Mouse (Mus musculus) limb, embryonic 10.5 days (tissue): ENCODE results near the gene Galns. TPM values are rescaled to one million over a fixed set of nuclear protein-coding genes. Genes with fewer than 3 reads are reported as not detected.

Experiments used
- DNase-seq: peaks from one replicate; pipeline ENCODE4 v3.0.0-alpha.2; 2017; ENCODE audit warnings: low spot score
- H3K27ac ChIP-seq: fragments of 300-500 bp; sonication (generic); 2 replicates; pipeline ENCODE4 v1.5.1; 2016; ENCODE audit warnings: mild to moderate bottlenecking
- H3K27me3 ChIP-seq: fragments of 300-500 bp; sonication (generic); 2 replicates; pipeline ENCODE4 v1.6.1; 2016; ENCODE audit warnings: low read depth, mild to moderate bottlenecking; ENCODE audit not compliant: poor library complexity, severe bottlenecking
- H3K36me3 ChIP-seq: fragments of 300-500 bp; sonication (generic); 2 replicates; pipeline ENCODE4 v1.6.1; 2016; ENCODE audit warnings: mild to moderate bottlenecking, moderate library complexity
- H3K4me1 ChIP-seq: fragments of 300-500 bp; sonication (generic); 2 replicates; pipeline ENCODE4 v1.6.1; 2016
- H3K4me3 ChIP-seq: fragments of 300-500 bp; sonication (generic); 2 replicates; pipeline ENCODE4 v1.5.1; 2016; ENCODE audit warnings: mild to moderate bottlenecking, moderate library complexity
- H3K9me3 ChIP-seq: fragments of 300-500 bp; sonication (generic); replicated peaks from 2 replicates; pipeline ENCODE4 v1.6.1; 2016; ENCODE audit warnings: mild to moderate bottlenecking
- WGBS: fragments of 180-500 bp; shearing (Covaris S2); methylation state at CpG from one replicate; pipeline ENCODE4 v1.1.7; 2016; 5-methylcytosine and 5-hydroxymethylcytosine counted together
- polyA plus RNA-seq: library from polyadenylated mRNA; unstranded; fragments of >200 nt; fragmentation: Nextera tagmentation; extraction: Ambion mirVana; gene quantifications from 2 replicates; pipeline ENCODE4 v1.2.1, GENCODE M21; 2016

Galns gene
- polyA plus RNA-seq, 1 experiment from 2014 or later, result 5.7 TPM

DNA sequence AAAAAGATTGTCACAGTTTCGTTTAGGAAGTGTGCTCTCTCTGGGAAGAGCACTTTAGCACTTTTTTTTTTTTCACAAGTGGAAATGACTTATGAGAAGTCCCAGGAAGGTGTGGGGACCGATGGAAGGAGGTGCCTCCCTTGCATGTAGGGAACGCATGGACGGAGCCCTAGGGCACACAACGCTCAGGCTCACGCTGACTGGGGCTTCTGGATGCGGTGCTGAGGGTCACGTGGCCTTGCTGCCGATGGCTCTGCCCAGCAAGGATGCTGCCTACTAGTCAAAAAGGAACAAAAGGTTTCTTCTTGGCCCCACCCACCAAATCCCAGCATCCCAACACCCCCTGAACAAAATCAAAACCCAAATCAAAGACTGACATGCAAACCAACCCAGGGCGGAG, 18.1 kb upstream of the Galns start:
- 49% methylated on average over 10 of the region's 10 CpGs for WGBS

DNA sequence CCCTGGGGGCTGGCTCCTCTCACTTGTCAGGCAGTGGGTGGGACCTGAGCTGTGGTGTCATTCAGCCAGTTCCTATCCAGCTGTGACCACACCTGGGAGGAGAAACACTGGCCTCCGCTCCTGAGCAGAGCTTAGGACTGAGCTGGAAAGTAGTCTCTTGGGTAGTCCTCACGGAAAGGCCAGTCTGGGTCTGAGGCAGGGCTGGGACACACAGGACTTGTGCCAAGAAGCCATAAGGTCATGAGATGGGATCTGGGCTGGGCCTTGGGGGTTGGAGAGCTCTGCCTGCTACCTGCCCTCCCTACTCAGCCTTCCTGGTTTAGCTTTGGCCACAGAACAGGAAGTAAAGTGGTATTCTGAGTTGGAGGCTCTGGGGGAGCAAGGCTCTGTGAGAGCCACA, 15.6 kb upstream of the Galns start:
- whole genome bisulfite sequencing, result 74% methylated on average over 2 of the region's 2 CpGs
- no peak overlapping the region for H3K4me3 ChIP-seq
- 0 out of 2 replicates have a peak, but pooled peaks cover 3% of the 10 kb centered on the region for H3K36me3 ChIP-seq

More for the DNA sequence above, 18.1 kb upstream of the Galns start:
- H3K4me1 ChIP-seq, result peaks cover 15% of the 10 kb centered on the region
- H3K9me3 ChIP-seq, result no peaks in the 10 kb centered on the region
- DNase-seq, result no peak
- H3K27ac ChIP-seq, result no peak overlapping the region
- H3K4me3 ChIP-seq, result no peak overlapping the region
- 0 out of 2 replicates have a peak, but pooled peaks cover 11% of the 10 kb centered on the region for H3K27me3 ChIP-seq
- H3K36me3 ChIP-seq, result peaks cover 19% of the 10 kb centered on the region

DNA sequence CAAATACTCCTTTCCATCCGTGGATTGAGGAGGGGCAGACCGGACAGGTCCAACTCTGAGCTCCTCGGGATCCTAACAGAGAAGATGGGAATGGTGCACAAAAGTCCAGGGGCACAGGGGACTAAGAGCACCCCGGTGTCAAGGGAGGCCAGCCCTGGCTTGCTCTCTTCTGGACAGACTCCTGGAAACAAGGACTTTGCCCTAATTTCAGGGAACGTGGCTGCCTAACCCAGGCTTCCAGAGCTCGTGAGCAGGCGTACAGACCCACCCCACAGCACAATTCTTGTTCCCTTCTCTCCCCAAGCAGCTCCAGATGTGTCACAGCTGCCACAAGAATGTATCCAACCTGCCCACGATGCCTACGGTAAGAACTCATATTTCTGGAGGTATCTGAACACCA, 14.5 kb upstream of the Galns start:
- WGBS, result 87% methylated on average over 9 of the region's 9 CpGs
- H3K27ac ChIP-seq, result 0 out of 2 replicates have a peak overlapping the region, but pooled peaks have one; percentile 19

More for the DNA sequence above, 15.6 kb upstream of the Galns start:
- no peak for DNase-seq
- Histone ChIP-seq H3K27me3 (0 out of 2 replicates have a peak, but pooled peaks cover 11% of the 10 kb centered on the region), H3K9me3 (no peaks in the 10 kb centered on the region), H3K27ac (no peak overlapping the region; the same call in 1 of the 2 replicates), H3K4me1 (peaks cover 36% of the 10 kb centered on the region)

DNA sequence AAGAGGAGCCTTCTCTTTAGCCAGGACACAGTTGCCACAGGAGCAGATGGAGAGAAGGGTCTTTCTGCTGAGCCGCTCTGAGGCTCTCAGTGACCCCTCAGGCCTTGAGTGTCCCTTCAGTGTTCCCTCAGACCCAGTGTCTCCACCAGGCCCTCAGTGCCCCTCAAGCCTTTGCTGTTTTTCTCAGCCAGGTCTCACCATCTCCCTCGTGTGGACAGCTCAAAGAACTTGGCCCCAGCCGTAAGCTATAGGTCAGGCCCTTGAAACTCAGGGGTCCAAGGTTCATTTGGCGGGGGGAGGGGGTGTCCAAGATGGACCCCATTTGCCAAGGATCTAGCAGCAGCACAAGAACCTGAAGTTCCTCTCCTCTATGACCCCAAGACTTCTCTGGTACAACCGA, 13.4 kb upstream of the Galns start:
- H3K9me3 ChIP-seq, result no peaks in the 10 kb centered on the region
- H3K4me1 ChIP-seq, result peaks cover 50% of the 10 kb centered on the region
- H3K27ac ChIP-seq, result peak overlapping the region; percentile 57
- WGBS, result 71% methylated on average over 5 of the region's 5 CpGs
- no peak overlapping the region for H3K4me3 ChIP-seq
- H3K36me3 ChIP-seq, result no peaks in the 10 kb centered on the region
- DNase-seq, result no peak
- 0 out of 2 replicates have a peak, but pooled peaks cover 4% of the 10 kb centered on the region for H3K27me3 ChIP-seq

More for the DNA sequence above, 14.5 kb upstream of the Galns start:
- Histone ChIP-seq H3K9me3 (no peaks in the 10 kb centered on the region), H3K4me1 (peaks cover 46% of the 10 kb centered on the region), H3K36me3 (0 out of 2 replicates have a peak, but pooled peaks cover 3% of the 10 kb centered on the region), H3K4me3 (no peak overlapping the region), H3K27me3 (0 out of 2 replicates have a peak, but pooled peaks cover 11% of the 10 kb centered on the region)
- no peak for DNase-seq

DNA sequence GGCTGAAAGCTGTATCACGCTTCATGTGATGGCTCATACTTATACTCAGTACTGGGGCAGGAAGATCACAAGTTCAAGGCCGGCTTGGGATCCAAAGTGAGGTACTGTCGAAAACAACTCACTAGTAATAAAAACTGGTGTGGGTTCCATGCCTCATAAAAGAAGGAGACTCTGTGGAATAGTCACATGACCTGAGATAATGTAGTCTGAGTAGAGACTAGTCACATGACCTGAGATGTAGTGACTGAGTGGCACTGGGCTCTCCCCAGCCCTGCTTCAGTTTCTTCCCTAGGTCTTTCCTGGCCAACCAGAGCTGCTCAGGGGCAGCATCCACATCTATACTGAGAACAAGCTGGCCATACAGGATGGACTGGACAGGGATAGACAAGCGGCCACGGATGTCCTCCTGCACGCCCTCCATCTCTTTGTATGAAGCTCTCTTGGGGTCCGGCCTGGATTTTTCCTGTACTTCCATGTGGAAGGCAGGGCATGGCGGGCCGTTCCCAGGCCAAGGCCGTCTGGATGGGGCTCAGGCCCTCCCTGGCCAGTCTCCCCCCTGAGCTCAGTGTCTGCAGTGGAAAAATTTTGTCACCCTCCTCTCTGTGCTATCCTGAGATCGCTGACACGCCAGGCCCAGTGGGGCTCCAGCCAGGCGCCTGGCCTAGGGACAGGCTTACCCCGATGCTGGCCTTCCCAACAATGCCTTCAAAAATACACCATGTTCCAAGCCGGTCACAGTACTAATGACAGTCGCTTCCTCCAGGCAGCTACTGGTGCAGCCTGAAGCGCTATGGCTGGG, 12.8 kb upstream of the Galns start:
- 91% methylated on average over 17 of the region's 17 CpGs for whole genome bisulfite sequencing
- H3K27me3 ChIP-seq, result 0 out of 2 replicates have a peak, but pooled peaks cover 4% of the 10 kb centered on the region
- no peak overlapping the region for H3K4me3 ChIP-seq
- no peak for DNase-seq
- H3K9me3 ChIP-seq, result no peaks in the 10 kb centered on the region
- peak overlapping the region; percentile 57 for H3K27ac ChIP-seq
- no peaks in the 10 kb centered on the region for H3K36me3 ChIP-seq
- peaks cover 56% of the 10 kb centered on the region for H3K4me1 ChIP-seq

DNA sequence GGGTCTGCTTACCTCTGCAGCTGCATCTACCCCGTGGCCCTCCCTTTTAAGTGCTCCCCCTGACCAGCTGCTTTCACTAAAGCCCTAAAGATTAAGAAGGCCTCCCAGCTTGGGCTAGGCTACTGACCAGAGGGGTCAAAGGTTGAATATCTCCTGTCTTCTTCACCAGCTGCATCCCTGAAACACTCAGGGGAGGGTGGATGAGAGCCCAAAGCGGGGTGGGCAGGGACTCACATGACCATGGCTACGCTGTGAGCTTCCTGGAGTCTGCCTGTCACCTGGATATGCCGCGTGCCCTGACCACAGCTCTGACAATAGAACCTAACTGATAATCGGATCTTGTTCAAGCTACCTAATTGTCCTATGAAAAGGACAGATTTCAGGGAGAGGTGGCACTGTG, 11.5 kb upstream of the Galns start, which contains the start of gene Pabpn1l:
Gene Pabpn1l, minus strand, starts transcription at position 13 of the 400 bp plus-strand sequence.
- WGBS, result 58% methylated on average over 6 of the region's 6 CpGs
- H3K4me3 ChIP-seq, result no peak within 1 kb of the TSS
- peak within 1 kb of the TSS; percentile 21; the same call in 1 of the 2 replicates for H3K27ac ChIP-seq

DNA sequence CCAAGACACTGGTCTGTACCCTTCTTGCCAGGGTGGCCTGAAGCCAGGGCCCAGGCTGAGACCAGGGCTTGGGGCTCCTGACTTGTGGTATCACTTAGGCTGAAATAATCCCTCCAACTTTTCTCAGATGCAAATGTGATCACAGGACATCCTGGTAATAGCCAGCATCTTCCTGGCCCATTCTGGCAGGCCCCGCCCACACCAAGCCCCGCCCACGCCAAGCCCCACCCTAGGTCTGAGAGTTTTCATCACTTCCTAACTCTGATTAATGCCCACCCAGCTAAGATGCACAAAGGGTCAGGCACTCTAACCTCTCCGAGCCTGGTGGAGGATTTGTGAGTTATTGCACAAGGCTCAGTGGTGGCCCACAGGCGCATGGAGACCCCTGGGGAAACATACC, 9.2 kb upstream of the Galns start:
- 24% methylated on average over 5 of the region's 5 CpGs for WGBS
- peak overlapping the region; percentile 78 for H3K27ac ChIP-seq
- no peaks in the 10 kb centered on the region for H3K27me3 ChIP-seq
- no peaks in the 10 kb centered on the region for H3K9me3 ChIP-seq
- no peak for DNase-seq
- H3K36me3 ChIP-seq, result 0 out of 2 replicates have a peak, but pooled peaks cover 2% of the 10 kb centered on the region
- no peak overlapping the region for H3K4me3 ChIP-seq
- peaks cover 78% of the 10 kb centered on the region for H3K4me1 ChIP-seq

More for the DNA sequence above, 11.5 kb upstream of the Galns start, which contains the start of gene Pabpn1l:
- Histone ChIP-seq H3K27me3 (no peaks in the 10 kb centered on the region), H3K9me3 (no peaks in the 10 kb centered on the region), H3K36me3 (no peaks in the 10 kb centered on the region), H3K4me1 (peaks cover 67% of the 10 kb centered on the region)
- no peak for DNase-seq

DNA sequence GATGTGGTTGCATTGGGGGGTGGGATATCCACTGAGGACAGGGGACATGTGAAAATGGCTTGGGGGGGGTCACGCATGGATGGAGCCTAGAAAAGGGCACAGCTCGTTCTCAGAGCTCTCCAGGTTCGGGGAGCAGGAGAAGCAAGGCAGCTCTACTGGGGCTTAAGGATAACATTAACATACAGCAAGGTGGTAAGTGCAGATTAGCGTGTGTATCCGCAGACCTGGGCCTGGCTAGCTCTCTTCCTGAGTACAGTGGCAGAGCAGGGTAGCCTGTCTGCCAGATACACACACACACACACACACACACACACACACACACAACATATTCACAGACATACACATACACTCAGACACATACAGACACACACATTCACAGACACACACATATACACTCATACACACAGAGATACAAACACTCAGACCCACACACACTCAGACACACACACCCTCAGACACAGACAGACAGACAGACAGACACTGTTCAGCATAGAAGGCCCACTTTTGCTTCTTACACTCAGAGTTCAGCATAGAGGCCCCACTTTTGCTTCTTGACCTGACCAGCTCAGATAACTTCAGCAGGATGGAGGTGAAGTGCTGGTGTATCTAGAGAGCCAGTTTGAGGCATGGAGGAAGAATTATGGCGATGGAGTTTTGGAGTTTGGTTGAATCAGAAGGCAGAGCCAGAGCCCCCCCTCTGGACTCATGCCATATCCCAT, 7.6 kb upstream of the Galns start:
- no peak for DNase-seq
- Histone ChIP-seq H3K4me1 (peaks cover 68% of the 10 kb centered on the region), H3K36me3 (peaks cover 14% of the 10 kb centered on the region), H3K4me3 (no peak overlapping the region), H3K9me3 (no peaks in the 10 kb centered on the region), H3K27me3 (no peaks in the 10 kb centered on the region), H3K27ac (peak overlapping the region; percentile 34; the same call in 1 of the 2 replicates)
- WGBS, result 85% methylated on average over 6 of the region's 6 CpGs

DNA sequence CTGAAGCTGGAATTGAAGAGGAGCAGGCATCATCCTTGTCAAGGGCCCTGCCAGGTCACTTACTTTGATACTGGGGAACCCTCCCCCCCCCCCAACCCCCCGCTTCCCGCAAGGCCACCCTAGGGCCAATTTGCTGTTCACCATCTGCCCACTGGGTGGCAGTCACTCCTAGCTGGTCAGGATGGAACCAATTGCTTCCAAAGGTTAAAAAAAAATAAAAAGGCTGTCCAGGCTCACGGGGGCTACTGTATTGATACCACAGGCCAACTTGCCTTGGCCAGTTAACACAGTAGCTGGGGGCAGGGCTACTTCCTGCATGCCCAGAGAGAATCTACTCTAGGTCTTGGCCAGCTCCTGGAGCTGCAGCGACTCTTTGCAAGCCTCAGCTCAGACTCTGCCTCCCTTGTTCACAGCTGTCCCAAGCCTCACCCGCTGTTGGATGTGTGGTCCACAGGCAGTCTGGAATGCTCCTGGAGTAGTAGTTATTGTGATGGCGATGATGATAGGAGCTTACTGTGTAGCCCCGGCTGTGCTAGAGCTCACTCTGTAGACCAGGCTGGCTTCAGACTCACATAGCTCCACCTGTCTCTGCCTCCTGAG, 6.8 kb upstream of the Galns start:
- 0 out of 2 replicates have a peak overlapping the region, but pooled peaks have one; percentile 37 for H3K27ac ChIP-seq
- peaks cover 64% of the 10 kb centered on the region for H3K4me1 ChIP-seq

DNA sequence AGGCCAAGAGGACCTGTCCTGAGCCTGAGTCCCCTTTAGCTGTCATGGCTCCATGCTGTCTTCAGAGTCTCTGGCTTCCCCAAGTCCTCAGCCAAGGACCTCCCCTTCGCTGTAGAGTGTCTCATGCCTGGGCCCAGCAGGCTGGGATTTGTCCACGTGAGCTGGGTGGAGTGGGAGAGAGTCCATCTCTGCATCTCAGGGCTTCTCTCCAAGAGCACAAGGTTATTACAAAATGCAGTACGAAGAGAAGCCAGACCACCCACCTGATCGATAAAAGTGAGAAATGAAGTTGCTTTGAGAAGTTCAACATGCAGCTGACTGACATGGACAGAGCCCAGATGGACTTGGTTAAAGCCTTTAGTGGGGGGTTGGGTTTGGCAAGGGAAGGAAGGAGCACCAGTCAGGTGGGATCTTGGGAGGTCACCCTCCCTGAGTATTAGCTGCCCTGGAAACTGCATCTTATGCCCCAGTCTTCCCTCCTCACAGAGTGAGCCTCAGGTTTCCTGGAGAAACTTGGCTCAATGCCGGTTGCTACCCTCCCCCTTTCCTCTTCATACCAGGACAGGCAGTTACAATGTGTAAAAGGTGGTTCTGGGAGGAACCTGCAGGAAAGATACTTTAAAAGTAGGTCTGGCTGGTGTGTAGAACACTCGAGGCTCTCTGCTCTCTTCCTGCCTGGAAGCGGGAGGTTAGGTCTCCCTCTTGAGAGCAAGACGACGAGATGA, 5.1 kb upstream of the Galns start:
- DNase-seq, result no peak

More for the DNA sequence above, 6.8 kb upstream of the Galns start:
- Histone ChIP-seq H3K27me3 (no peaks in the 10 kb centered on the region), H3K4me3 (no peak overlapping the region), H3K36me3 (peaks cover 18% of the 10 kb centered on the region), H3K9me3 (no peaks in the 10 kb centered on the region)
- WGBS, result 41% methylated on average over 5 of the region's 7 CpGs
- peak; percentile 84 for DNase-seq

DNA sequence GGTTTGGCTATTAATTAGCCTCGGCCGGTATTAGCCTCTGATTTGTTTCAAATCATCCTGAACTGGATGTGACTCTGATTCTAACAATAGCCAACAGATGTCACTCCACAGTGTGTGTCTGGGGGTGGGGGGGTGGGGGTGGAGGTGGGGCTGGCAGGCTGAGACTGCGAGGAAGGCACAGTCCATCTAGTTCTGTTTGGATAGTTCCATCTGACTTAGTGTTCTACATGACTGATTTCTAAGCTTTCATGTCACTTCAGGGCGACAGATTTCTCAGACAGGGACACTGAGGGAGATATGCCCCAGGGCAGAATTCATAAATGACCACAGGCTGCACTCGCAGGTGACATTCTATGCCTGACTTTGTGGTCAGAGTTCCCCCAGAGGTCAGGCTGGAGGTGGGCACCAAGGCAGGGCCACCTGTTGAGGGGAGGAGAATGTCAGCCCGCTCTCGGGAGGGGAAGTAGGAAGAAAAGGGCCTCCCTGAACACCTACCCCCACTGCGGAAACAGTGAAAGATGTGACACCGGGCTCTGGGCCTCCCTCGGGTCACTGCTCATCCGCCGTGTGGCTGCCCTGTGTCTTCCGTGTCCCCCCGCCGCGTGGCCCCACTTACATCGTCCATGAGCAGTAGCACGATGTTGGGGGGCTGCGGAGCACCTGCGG, 518 bp downstream of the Galns start:
- Histone ChIP-seq H3K36me3 (peaks cover 18% of the 10 kb centered on the region), H3K27me3 (no peaks in the 10 kb centered on the region), H3K4me1 (peaks cover 30% of the 10 kb centered on the region), H3K27ac (peak overlapping the region; percentile 86), H3K4me3 (peak overlapping the region; percentile 82), H3K9me3 (no peaks in the 10 kb centered on the region)
- 9% methylated on average over 20 of the region's 20 CpGs for WGBS
- DNase-seq, result no peak

More for the DNA sequence above, 5.1 kb upstream of the Galns start:
- 80% methylated on average over 9 of the region's 9 CpGs for WGBS
- Histone ChIP-seq H3K36me3 (peaks cover 18% of the 10 kb centered on the region), H3K27ac (no peak overlapping the region), H3K4me1 (peaks cover 62% of the 10 kb centered on the region), H3K4me3 (no peak overlapping the region), H3K27me3 (no peaks in the 10 kb centered on the region), H3K9me3 (no peaks in the 10 kb centered on the region)
